Mouse (Mus musculus) embryonic facial prominence, embryonic 12.5 days (tissue): ENCODE data around the gene D930048N14Rik. TPM values are rescaled to one million over a fixed set of nuclear protein-coding genes. Genes with fewer than 3 reads are reported as not detected.

Experiments used
- ATAC-seq: fragments of 200-750 bp; cut with Nextera tagmentation; 2 replicates; pipeline ENCODE4 v1.8.0; 2017; ENCODE audit not compliant: insufficient number of reproducible peaks, insufficient read depth, low FRiP score, low TSS enrichment
- H3K27ac ChIP-seq: fragments of 300-500 bp; sonication (generic); 2 replicates; pipeline ENCODE4 v1.5.1; 2016; ENCODE audit warnings: mild to moderate bottlenecking
- H3K27me3 ChIP-seq: fragments of 300-500 bp; sonication (generic); 2 replicates; pipeline ENCODE4 v1.6.1; 2016; ENCODE audit warnings: mild to moderate bottlenecking, moderate library complexity
- H3K36me3 ChIP-seq: fragments of 300-500 bp; sonication (generic); 2 replicates; pipeline ENCODE4 v1.6.1; 2016; ENCODE audit warnings: mild to moderate bottlenecking
- H3K4me1 ChIP-seq: fragments of 300-500 bp; sonication (generic); 2 replicates; pipeline ENCODE4 v1.6.1; 2016
- H3K4me2 ChIP-seq: fragments of 300-500 bp; sonication (generic); replicated peaks from 2 replicates; pipeline ENCODE4 v1.6.1; 2016; ENCODE audit warnings: mild to moderate bottlenecking, moderate library complexity
- H3K4me3 ChIP-seq: fragments of 300-500 bp; sonication (generic); 2 replicates; pipeline ENCODE4 v1.5.1; 2016; ENCODE audit warnings: mild to moderate bottlenecking
- H3K9ac ChIP-seq: fragments of 300-500 bp; sonication (generic); 2 replicates; pipeline ENCODE4 v1.6.1; 2016; ENCODE audit warnings: mild to moderate bottlenecking, moderate library complexity
- H3K9me3 ChIP-seq: fragments of 300-500 bp; sonication (generic); 2 replicates; pipeline ENCODE4 v1.6.1; 2016; ENCODE audit warnings: mild to moderate bottlenecking, moderate library complexity
- WGBS: fragments of 180-500 bp; shearing (Covaris S2); methylation state at CpG from one replicate; pipeline ENCODE4 v1.1.7; 2016; 5-methylcytosine and 5-hydroxymethylcytosine counted together
- polyA plus RNA-seq: library from polyadenylated mRNA; unstranded; fragments of >200 nt; fragmentation: Nextera tagmentation; extraction: Ambion mirVana; gene quantifications from 2 replicates; pipeline ENCODE4 v1.2.1, GENCODE M21; 2016

D930048N14Rik gene
- polyA plus RNA-seq, 1 experiment from 2014 or later = 2.3 TPM

GRCm38 (mm10) chr11:51644217-51644616 lies 6.5 kb upstream of the D930048N14Rik start:
- Histone ChIP-seq H3K4me3 (no peak overlapping the region), H3K4me1 (peaks cover 10% of the 10 kb centered on the region), H3K27ac (no peak overlapping the region), H3K9ac (no peak overlapping the region), H3K27me3 (no peaks in the 10 kb centered on the region), H3K36me3 (peaks cover 14% of the 10 kb centered on the region), H3K4me2 (no peak overlapping the region), H3K9me3 (no peaks in the 10 kb centered on the region)
- 73% methylated on average over 16 of the region's 16 CpGs for WGBS
- ATAC-seq = no peak

- H3K27me3 ChIP-seq = peaks cover 1% of the 10 kb centered on the region; the same call in 1 of the 2 replicates
- no peak overlapping the region for H3K27ac ChIP-seq
- no peak overlapping the region for H3K9ac ChIP-seq
- no peak overlapping the region for H3K4me2 ChIP-seq
- peaks cover 20% of the 10 kb centered on the region for H3K4me1 ChIP-seq
- WGBS = 82% methylated on average over 13 of the region's 13 CpGs
- peaks cover 14% of the 10 kb centered on the region for H3K36me3 ChIP-seq
- no peak overlapping the region for H3K4me3 ChIP-seq
- ATAC-seq = no peak
- H3K9me3 ChIP-seq = no peaks in the 10 kb centered on the region
Observed at GRCm38 (mm10) chr11:51645293-51645692, 5.5 kb upstream of the D930048N14Rik start.

- no peaks in the 10 kb centered on the region for H3K9me3 ChIP-seq
- WGBS = 76% methylated on average over 7 of the region's 7 CpGs
- H3K4me2 ChIP-seq = no peak overlapping the region
- H3K4me1 ChIP-seq = peaks cover 23% of the 10 kb centered on the region
- ATAC-seq = no peak
- no peak overlapping the region for H3K4me3 ChIP-seq
- H3K27me3 ChIP-seq = peaks cover 6% of the 10 kb centered on the region; the same call in 1 of the 2 replicates
- H3K36me3 ChIP-seq = peaks cover 14% of the 10 kb centered on the region
- H3K9ac ChIP-seq = no peak overlapping the region
- H3K27ac ChIP-seq = no peak overlapping the region
Observed at GRCm38 (mm10) chr11:51646245-51646644, 4.5 kb upstream of the D930048N14Rik start.

- Histone ChIP-seq H3K4me1 (peaks cover 23% of the 10 kb centered on the region), H3K9me3 (no peaks in the 10 kb centered on the region), H3K9ac (no peak overlapping the region), H3K27ac (peak overlapping the region; percentile 55), H3K27me3 (peaks cover 6% of the 10 kb centered on the region; the same call in 1 of the 2 replicates), H3K36me3 (peaks cover 14% of the 10 kb centered on the region), H3K4me2 (no peak overlapping the region), H3K4me3 (no peak overlapping the region)
- no peak for ATAC-seq
- 70% methylated on average over 15 of the region's 15 CpGs for WGBS
Observed at GRCm38 (mm10) chr11:51646751-51647667, 3.7 kb upstream of the D930048N14Rik start.

GRCm38 (mm10) chr11:51648566-51648965 lies 2.2 kb upstream of the D930048N14Rik start:
- 0 out of 2 replicates have a peak, but pooled peaks have one; percentile 32 for ATAC-seq
- Histone ChIP-seq H3K9ac (0 out of 2 replicates have a peak overlapping the region, but pooled peaks have one; percentile 21), H3K36me3 (peaks cover 3% of the 10 kb centered on the region; the same call in 1 of the 2 replicates), H3K4me3 (peak overlapping the region; percentile 12; the same call in 1 of the 2 replicates), H3K27me3 (peaks cover 6% of the 10 kb centered on the region; the same call in 1 of the 2 replicates), H3K27ac (peak overlapping the region; percentile 51; the same call in 1 of the 2 replicates), H3K4me1 (peaks cover 23% of the 10 kb centered on the region), H3K4me2 (peak overlapping the region; percentile 93), H3K9me3 (no peaks in the 10 kb centered on the region)
- 18% methylated on average over 3 of the region's 3 CpGs for WGBS

- Histone ChIP-seq H3K9me3 (no peaks in the 10 kb centered on the region), H3K36me3 (no peaks in the 10 kb centered on the region), H3K27ac (peak overlapping the region; percentile 51; the same call in 1 of the 2 replicates), H3K4me1 (peaks cover 23% of the 10 kb centered on the region), H3K4me3 (peak overlapping the region; percentile 52), H3K27me3 (peaks cover 6% of the 10 kb centered on the region; the same call in 1 of the 2 replicates), H3K4me2 (peak overlapping the region; percentile 93), H3K9ac (peak overlapping the region; percentile 71)
- WGBS = 25% methylated on average over 11 of the region's 11 CpGs
- no peak for ATAC-seq
Observed at GRCm38 (mm10) chr11:51649111-51649888, 1.5 kb upstream of the D930048N14Rik start.

GRCm38 (mm10) chr11:51649889-51650199 lies 910 bp upstream of the D930048N14Rik start:
- 4% methylated on average over 7 of the region's 7 CpGs for WGBS
- Histone ChIP-seq H3K36me3 (no peaks in the 10 kb centered on the region), H3K27me3 (peaks cover 6% of the 10 kb centered on the region; the same call in 1 of the 2 replicates), H3K4me1 (peaks cover 23% of the 10 kb centered on the region), H3K27ac (0 out of 2 replicates have a peak overlapping the region, but pooled peaks have one; percentile 26), H3K9me3 (no peaks in the 10 kb centered on the region), H3K4me2 (peak overlapping the region; percentile 93), H3K4me3 (peak overlapping the region; percentile 52), H3K9ac (peak overlapping the region; percentile 71)
- no peak for ATAC-seq

- H3K27ac ChIP-seq = peak overlapping the region; percentile 26; the same call in 1 of the 2 replicates
- ATAC-seq = no peak
- H3K4me1 ChIP-seq = peaks cover 23% of the 10 kb centered on the region
Observed at GRCm38 (mm10) chr11:51650261-51650660, 493 bp upstream of the D930048N14Rik start.

GRCm38 (mm10) chr11:51652889-51653418 lies 2.2 kb downstream of the D930048N14Rik start:
- Histone ChIP-seq H3K27me3 (peaks cover 6% of the 10 kb centered on the region; the same call in 1 of the 2 replicates), H3K4me3 (no peak overlapping the region), H3K9ac (no peak overlapping the region), H3K9me3 (no peaks in the 10 kb centered on the region), H3K36me3 (no peaks in the 10 kb centered on the region), H3K27ac (no peak overlapping the region), H3K4me1 (peaks cover 24% of the 10 kb centered on the region), H3K4me2 (no peak overlapping the region)
- ATAC-seq = no peak
- WGBS = 88% methylated on average over 4 of the region's 4 CpGs

More at GRCm38 (mm10) chr11:51650261-51650660, 493 bp upstream of the D930048N14Rik start:
- H3K4me3 ChIP-seq = peak overlapping the region; percentile 52
- no peaks in the 10 kb centered on the region for H3K9me3 ChIP-seq
- peak overlapping the region; percentile 93 for H3K4me2 ChIP-seq
- H3K9ac ChIP-seq = peak overlapping the region; percentile 71
- peaks cover 6% of the 10 kb centered on the region; the same call in 1 of the 2 replicates for H3K27me3 ChIP-seq
- H3K36me3 ChIP-seq = no peaks in the 10 kb centered on the region
- 1% methylated on average over 30 of the region's 30 CpGs for WGBS

- H3K4me3 ChIP-seq = no peak overlapping the region
- 85% methylated on average over 6 of the region's 6 CpGs for WGBS
- peaks cover 6% of the 10 kb centered on the region; the same call in 1 of the 2 replicates for H3K27me3 ChIP-seq
- H3K4me2 ChIP-seq = no peak overlapping the region
- H3K9me3 ChIP-seq = no peaks in the 10 kb centered on the region
- H3K9ac ChIP-seq = no peak overlapping the region
- no peaks in the 10 kb centered on the region for H3K36me3 ChIP-seq
- no peak overlapping the region for H3K27ac ChIP-seq
- no peak for ATAC-seq
- peaks cover 27% of the 10 kb centered on the region for H3K4me1 ChIP-seq
Observed at GRCm38 (mm10) chr11:51653736-51654135, 3.0 kb downstream of the D930048N14Rik start.

- no peaks in the 10 kb centered on the region for H3K9me3 ChIP-seq
- no peak overlapping the region for H3K4me2 ChIP-seq
- H3K9ac ChIP-seq = no peak overlapping the region
- H3K27ac ChIP-seq = no peak overlapping the region
- ATAC-seq = no peak
- H3K4me1 ChIP-seq = peaks cover 22% of the 10 kb centered on the region
- 85% methylated on average over 3 of the region's 3 CpGs for WGBS
- no peaks in the 10 kb centered on the region for H3K36me3 ChIP-seq
- H3K4me3 ChIP-seq = no peak overlapping the region
- H3K27me3 ChIP-seq = peaks cover 6% of the 10 kb centered on the region; the same call in 1 of the 2 replicates
Observed at GRCm38 (mm10) chr11:51654891-51655290, 4.1 kb downstream of the D930048N14Rik start.
